Mouse (Mus musculus): ENCODE measurements at regions not wholly inside any gene's neighbourhood (a gene's known extent, or its start where the extent isn't known, plus 50 kb on each side); places are given as distances from the start of the nearest gene placed in this dataset.

GRCm38 (mm10) chr7:136142832-136143231, 426.7 kb upstream of the Mki67 start:
- TF ChIP-seq MAX (IDR thresholded peaks at IDR 0.05) (no peak), CTCF (IDR thresholded peaks at IDR 0.05; ENCODE audit: control insufficient read depth, insufficient read depth, insufficient read length) (no peak), USF1 (IDR thresholded peaks at IDR 0.05; ENCODE audit: low read depth) (no peak), CEBPB (IDR thresholded peaks at IDR 0.05; ENCODE audit: low read depth) (no peak), MYOG (IDR thresholded peaks at IDR 0.05; ENCODE audit: control insufficient read depth, extremely low read depth, insufficient read length) (no peak), MYOD1 (IDR thresholded peaks at IDR 0.05; ENCODE audit: control insufficient read depth, insufficient read length, low read depth) (no peak)
